Mouse (Mus musculus): Measurements from ENCODE around the gene Arap1.

- TF ChIP-seq POLR2A (IDR thresholded peaks at IDR 0.05; ENCODE audit: borderline replicate concordance, insufficient read depth, low read length) (no peak), CTCF (IDR thresholded peaks at IDR 0.05; ENCODE audit: borderline replicate concordance, insufficient read depth, low read depth, low read length) (no peak)
Measured at GRCm38 (mm10) chr7:101394569-101394968, 46.7 kb downstream of the Arap1 start.
